Mouse (Mus musculus) heart, adult 2 months (tissue): ENCODE measurements around the gene Lbhd1. TPM values are rescaled to one million over a fixed set of nuclear protein-coding genes. Genes with fewer than 3 reads are reported as not detected.
"Not testable (repeated sequence)": the region's sequence is repeated elsewhere in the genome, so short reads cannot be mapped to it uniquely, and the experiment has no call there.

Source experiments
- DNase-seq, 2 experiments: peaks; one replicate each; pipeline ENCODE4 v3.0.0; 2021
- H3K27ac ChIP-seq: fragments of 200-600 bp; 2 replicates; pipeline ENCODE4 v1.8.1; 2022
- H3K27me3 ChIP-seq: fragments of 200-500 bp; 2 replicates; pipeline ENCODE4 v1.6.1; 2012; ENCODE audit warnings: mild to moderate bottlenecking, low read length, inconsistent platforms, mixed read lengths; ENCODE audit not compliant: control insufficient read depth, insufficient read depth
- H3K36me3 ChIP-seq: fragments of 200-500 bp; 2 replicates; pipeline ENCODE4 v1.6.1; 2012; ENCODE audit warnings: low read length, inconsistent platforms; ENCODE audit not compliant: control insufficient read depth, insufficient read depth
- H3K4me1 ChIP-seq: fragments of 200-500 bp; 2 replicates; pipeline ENCODE4 v1.6.1; 2011; ENCODE audit warnings: low read length; ENCODE audit not compliant: control insufficient read depth, insufficient read depth
- H3K4me3 ChIP-seq: fragments of 200-600 bp; 2 replicates; pipeline ENCODE4 v1.8.1; 2022
- H3K79me2 ChIP-seq: fragments of 200-500 bp; replicated peaks from 2 replicates; pipeline ENCODE4 v1.6.1; 2012; ENCODE audit warnings: mild to moderate bottlenecking, inconsistent platforms, low read length, moderate library complexity, mixed read lengths; ENCODE audit not compliant: control insufficient read depth, insufficient read depth
- H3K9ac ChIP-seq: fragments of 200-500 bp; 2 replicates; pipeline ENCODE4 v1.6.1; 2012; ENCODE audit warnings: low read depth, mild to moderate bottlenecking, control low read depth, inconsistent platforms, low read length, mixed read lengths
- CTCF ChIP-seq: fragments of 200-600 bp; IDR thresholded peaks from 2 replicates; pipeline ENCODE4 v1.8.1; 2022; ENCODE audit warnings: antibody characterized with exemption, mild to moderate bottlenecking, moderate library complexity
- EP300 ChIP-seq: fragments of 200-500 bp; IDR thresholded peaks from 2 replicates; pipeline ENCODE4 v1.6.1; 2011; ENCODE audit warnings: low read depth, low read length, control low read depth; ENCODE audit not compliant: insufficient read depth
- POLR2A ChIP-seq: fragments of 200-500 bp; IDR thresholded peaks from 2 replicates; pipeline ENCODE4 v1.6.1; 2011; ENCODE audit warnings: mild to moderate bottlenecking, low read depth, low read length, control low read depth; ENCODE audit not compliant: insufficient read depth
- WGBS: fragments of 180-500 bp; shearing (Covaris S2); methylation state at CpG from one replicate; pipeline ENCODE4 v1.1.7; 2018; 5-methylcytosine and 5-hydroxymethylcytosine counted together
- intact Hi-C: fragments of 180-260 bp; cut with DNase I; formaldehyde crosslinking; loops from one replicate; pipeline ENCODE4 v1.15.1; 2025
- polyA plus RNA-seq: library from polyadenylated mRNA; depleted of rRNA; stranded (reverse); fragments of >200 nt; gene quantifications from 2 replicates; pipeline ENCODE4 v1.2.3, GENCODE M21; 2012
- total RNA-seq, 2 experiments: library from RNA; stranded (reverse); gene quantifications; 2 replicates each; pipeline ENCODE4 v1.2.3; 2021

The Lbhd1 gene
- total and polyA plus RNA-seq, 3 experiments: 1.1 to 5.2 (median 4.2) TPM

DNA sequence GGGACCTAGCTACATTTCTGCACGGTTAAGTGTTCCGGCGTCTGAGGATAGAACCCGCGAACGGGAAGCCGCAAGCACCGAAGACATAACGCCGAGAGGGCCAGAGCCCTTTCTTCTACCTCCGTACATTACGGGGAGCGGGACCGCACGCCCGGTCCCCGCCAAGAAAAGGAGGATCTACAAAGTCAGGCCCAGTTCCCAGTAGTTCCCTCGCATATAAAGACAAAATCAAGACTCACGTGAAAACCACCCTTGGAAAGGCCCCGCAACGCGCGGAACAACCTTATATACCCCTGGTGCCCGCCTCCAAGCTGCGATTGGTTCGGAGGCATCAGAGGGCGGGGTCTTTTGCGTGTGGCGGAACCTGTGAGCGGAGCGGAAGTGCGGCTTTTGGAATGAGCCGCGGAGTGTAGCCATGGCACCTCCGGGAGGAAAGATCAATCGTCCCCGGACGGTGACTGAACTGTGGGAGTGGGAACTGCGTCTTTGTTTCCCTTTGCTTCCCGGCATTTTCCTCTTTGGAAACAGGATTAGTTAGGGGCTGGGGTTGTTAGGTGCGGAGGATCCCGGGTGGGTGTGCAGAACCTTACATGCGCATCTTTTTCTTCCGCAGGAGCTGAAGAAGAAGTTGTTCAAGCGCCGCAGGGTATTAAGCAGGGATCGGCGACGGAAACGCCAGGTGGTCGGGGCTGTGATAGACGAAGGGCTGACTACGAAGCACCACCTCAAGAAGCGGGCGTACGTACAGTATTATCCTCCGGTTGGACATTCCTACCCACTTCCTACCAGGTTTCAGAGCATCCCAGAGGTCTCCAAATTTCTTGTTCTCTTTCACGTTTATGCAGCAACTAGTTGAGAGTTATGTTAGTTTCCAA, 5.2 kb downstream of the Lbhd1 start, which contains the start of the genes 1810009A15Rik and Gm49416:
TSS of gene 1810009A15Rik (plus strand) at position 343 of the 875 bp plus-strand sequence.
TSS of gene Gm49416 (plus strand) at position 416 of the 875 bp plus-strand sequence.
- 0 out of 2 replicates have a peak, but pooled peaks have one; percentile 65 for TF ChIP-seq EP300
- TF ChIP-seq CTCF: no peak
- peak; percentile 93 for TF ChIP-seq POLR2A
- peak within 1 kb of the TSS; percentile 73 for H3K4me3 ChIP-seq
- intact Hi-C loops: loop anchor here (2.0 kb wide), 1 partner anchor 18 kb away; the partner anchor contains the start of gene Ubxn1
- H3K4me1 ChIP-seq: peaks cover 3% of the 10 kb centered on the region; the same call in 1 of the 2 replicates
- peak; percentile 93 to 95 for DNase-seq
- no peaks in the 10 kb centered on the region for H3K27me3 ChIP-seq
- H3K36me3 ChIP-seq: no peaks in the 10 kb centered on the region; the same call in 1 of the 2 replicates
- under 1% methylated on average over 58 of the region's 58 CpGs for WGBS
- no peaks in the 10 kb centered on the region; the same call in 1 of the 2 replicates for H3K79me2 ChIP-seq
- H3K27ac ChIP-seq: peak within 1 kb of the TSS; percentile 85
- H3K9ac ChIP-seq: peak within 1 kb of the TSS; percentile 79

DNA sequence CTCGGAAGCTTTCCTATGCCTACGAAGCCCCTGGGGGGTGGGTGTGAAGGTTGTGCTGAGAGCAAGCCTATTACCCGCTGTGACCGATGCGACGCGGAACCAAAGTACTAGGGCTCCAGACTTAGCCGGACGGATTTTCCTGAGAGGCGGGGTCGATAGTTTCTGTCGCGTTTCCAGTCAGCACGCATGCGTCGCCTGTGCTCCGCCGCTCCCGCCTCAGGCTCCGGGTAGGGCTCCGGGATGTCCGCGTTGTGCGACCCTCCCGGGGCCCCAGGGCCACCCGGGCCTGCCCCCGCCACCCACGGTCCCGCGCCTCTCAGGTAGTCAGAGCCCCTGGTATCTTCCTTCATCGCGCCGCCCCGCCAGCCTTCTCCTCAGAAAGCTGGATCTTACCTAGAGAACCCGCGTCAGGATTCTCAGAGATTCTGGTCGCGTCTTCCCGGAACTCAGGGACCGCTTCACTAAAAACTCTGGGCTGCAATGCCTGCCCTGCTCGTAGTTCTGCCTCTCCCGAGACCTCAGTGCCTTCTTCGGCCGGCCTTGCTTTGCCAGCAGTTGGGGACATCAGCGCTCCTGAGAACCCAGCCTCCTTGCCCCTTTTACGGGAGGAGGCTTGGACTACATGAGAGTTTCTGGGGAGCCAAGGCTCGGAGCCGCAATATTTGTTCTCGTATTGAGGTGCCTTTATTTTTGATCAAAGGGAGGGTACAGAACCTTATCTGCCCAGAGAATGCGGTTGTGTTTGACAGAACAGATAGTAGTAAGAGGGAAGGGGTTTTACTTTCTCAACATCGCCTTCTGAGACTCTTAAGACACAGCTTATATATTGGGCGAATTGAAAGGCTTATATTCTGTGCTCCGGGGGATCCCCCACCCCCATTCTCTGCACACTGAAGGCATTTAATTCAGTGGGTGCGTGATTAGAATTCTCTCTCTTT, 9.6 kb downstream of the Lbhd1 start, which contains the start of gene Ints5:
TSS of gene Ints5 (plus strand) at position 177 of the 938 bp plus-strand sequence.
- Histone ChIP-seq H3K9ac (peak within 1 kb of the TSS; percentile 94), H3K79me2 (no peaks in the 10 kb centered on the region), H3K4me3 (peak within 1 kb of the TSS; percentile 92), H3K36me3 (no peaks in the 10 kb centered on the region; the same call in 1 of the 2 replicates), H3K27me3 (no peaks in the 10 kb centered on the region), H3K27ac (peak within 1 kb of the TSS; percentile 89), H3K4me1 (no peaks in the 10 kb centered on the region; the same call in 1 of the 2 replicates)
- TF ChIP-seq EP300 (peak; percentile 81), POLR2A (peak; percentile 86), CTCF (no peak)
- intact Hi-C loops: no loop called here
- 1% methylated on average over 54 of the region's 54 CpGs for WGBS
- peak; percentile 88 to 90 for DNase-seq

DNA sequence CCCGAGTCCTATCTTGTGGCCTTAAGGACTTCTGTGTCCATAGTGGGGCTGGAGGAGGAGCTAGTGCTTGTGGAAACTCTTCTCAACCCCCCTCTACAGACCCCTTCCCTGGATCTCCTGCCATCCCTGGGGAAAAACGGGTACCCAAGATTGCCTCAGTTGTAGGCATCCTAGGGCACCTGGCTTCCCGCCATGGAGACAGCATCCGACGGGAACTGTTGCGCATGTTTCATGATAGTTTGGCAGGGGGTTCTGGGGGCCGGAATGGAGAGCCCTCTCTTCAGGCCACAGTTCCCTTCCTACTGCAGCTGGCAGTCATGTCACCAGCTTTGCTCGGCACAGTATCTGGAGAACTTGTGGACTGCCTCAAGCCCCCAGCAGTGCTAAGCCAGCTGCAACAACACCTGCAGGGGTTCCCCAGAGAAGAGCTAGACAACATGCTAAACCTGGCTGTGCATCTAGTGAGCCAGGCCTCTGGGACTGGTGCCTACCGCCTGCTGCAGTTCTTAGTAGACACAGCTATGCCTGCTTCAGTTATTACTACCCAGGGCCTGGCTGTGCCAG, 11.9 kb downstream of the Lbhd1 start:
- Histone ChIP-seq H3K27ac (no peak overlapping the region), H3K4me1 (peaks cover 1% of the 10 kb centered on the region; the same call in 1 of the 2 replicates), H3K4me3 (no peak overlapping the region), H3K36me3 (peaks cover 5% of the 10 kb centered on the region), H3K27me3 (no peaks in the 10 kb centered on the region), H3K79me2 (no peaks in the 10 kb centered on the region), H3K9ac (no peak overlapping the region)
- WGBS: 84% methylated on average over 9 of the region's 9 CpGs
- no peak for DNase-seq
- TF ChIP-seq EP300: no peak
- intact Hi-C loops: loop anchor here (5.0 kb wide), 2 partner anchors 57 to 73 kb away; partner anchors contain the start of genes Hnrnpul2 and Tut1

DNA sequence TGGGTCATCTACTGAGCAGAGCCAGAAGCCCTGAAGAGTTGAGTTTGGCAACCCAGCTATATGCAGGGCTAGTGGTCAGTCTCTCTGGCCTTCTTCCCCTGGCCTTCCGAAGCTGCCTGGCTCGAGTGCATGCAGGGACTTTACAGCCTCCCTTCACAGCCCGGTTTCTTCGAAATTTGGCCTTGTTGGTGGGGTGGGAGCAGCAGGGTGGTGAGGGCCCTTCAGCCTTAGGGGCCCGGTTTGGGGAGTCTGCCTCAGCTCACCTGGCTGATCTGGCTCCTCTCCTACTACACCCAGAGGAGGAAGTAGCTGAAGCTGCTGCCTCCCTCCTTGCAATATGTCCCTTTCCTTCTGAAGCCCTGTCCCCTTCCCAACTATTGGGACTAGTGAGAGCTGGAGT, 12.7 kb downstream of the Lbhd1 start:
- not testable (repeated sequence) for H3K9ac ChIP-seq, H3K36me3 ChIP-seq
- WGBS: 80% methylated on average over 5 of the region's 5 CpGs

DNA sequence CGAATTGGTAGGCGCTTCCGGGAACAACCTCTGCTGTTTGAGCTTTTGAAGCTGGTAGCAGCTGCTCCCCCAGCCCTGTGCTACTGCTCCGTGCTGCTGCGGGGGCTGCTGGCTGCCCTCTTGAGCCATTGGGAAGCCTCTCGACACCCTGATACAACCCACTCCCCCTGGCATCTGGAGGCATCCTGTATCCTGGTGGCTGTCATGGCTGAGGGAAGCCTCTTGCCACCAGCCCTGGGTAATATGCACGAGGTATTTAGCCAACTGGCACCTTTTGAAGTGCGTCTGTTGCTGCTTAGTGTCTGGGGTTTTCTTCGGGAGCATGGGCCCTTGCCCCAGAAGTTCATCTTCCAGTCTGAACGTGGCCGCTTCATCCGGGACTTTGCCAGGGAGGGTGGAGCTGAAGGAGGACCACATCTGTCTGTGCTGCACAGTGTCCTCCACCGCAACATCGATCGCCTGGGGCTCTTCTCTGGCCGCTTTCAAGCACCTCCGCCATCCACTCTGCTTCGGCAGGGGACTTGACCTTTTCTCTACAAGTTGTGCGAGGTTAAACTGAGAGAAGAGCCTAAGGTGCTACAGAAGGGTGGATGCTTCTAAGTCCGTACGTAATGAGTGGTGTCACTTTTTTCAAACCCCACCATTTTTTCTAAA, 13.8 kb downstream of the Lbhd1 start:
- Histone ChIP-seq H3K9ac (peak overlapping the region; percentile 15), H3K27ac (peak overlapping the region; percentile 95), H3K4me3 (peak overlapping the region; percentile 83)
- 0 out of 2 replicates have a peak, but pooled peaks have one; percentile 6 for TF ChIP-seq EP300
- intact Hi-C loops: loop anchor here (5.0 kb wide), 2 partner anchors 55 to 75 kb away; partner anchors contain the start of genes Hnrnpul2 and Tut1
- H3K79me2 ChIP-seq, H3K4me1 ChIP-seq, H3K27me3 ChIP-seq, H3K36me3 ChIP-seq: not testable (repeated sequence)
- peak; percentile 47 to 62 for DNase-seq
- WGBS: 10% methylated on average over 21 of the region's 21 CpGs

More for the DNA sequence above, 12.7 kb downstream of the Lbhd1 start:
- H3K27me3 ChIP-seq, H3K4me1 ChIP-seq, H3K27ac ChIP-seq, H3K4me3 ChIP-seq, H3K79me2 ChIP-seq, DNase-seq: not testable (repeated sequence)
- intact Hi-C loops: loop anchor here (5.0 kb wide), 2 partner anchors 56 to 74 kb away; partner anchors contain the start of genes Hnrnpul2 and Tut1
